Mouse (Mus musculus) embryo, embryonic 10.5 days (tissue): Measurements from ENCODE around the gene Tmprss11c.
"Not testable (repeated sequence)": the region's sequence is repeated elsewhere in the genome, so short reads cannot be mapped to it uniquely, and the experiment has no call there.

Experiments
- DNase-seq: peaks from one replicate; pipeline ENCODE4 v3.0.0-alpha.2; 2015; ENCODE audit warnings: low spot score

Gene Tmprss11c

GRCm38 (mm10) chr5:86289208-86289607 lies at the start of gene Tmprss11c:
Tmprss11c (minus strand) TSS chr5:86289308.
- no peak for DNase-seq

- DNase-seq: not testable (repeated sequence)
Observed at GRCm38 (mm10) chr5:86318018-86318956, 29.2 kb upstream of the Tmprss11c start.

- DNase-seq: no peak
Observed at GRCm38 (mm10) chr5:86306116-86306515, 17.0 kb upstream of the Tmprss11c start.

- DNase-seq: no peak
Observed at GRCm38 (mm10) chr5:86303877-86304276, 14.8 kb upstream of the Tmprss11c start.

GRCm38 (mm10) chr5:86246559-86246958 lies 42.5 kb downstream of the Tmprss11c start:
- no peak for DNase-seq

- DNase-seq: no peak
Observed at GRCm38 (mm10) chr5:86244880-86245279, 44.2 kb downstream of the Tmprss11c start.

- no peak for DNase-seq
Observed at GRCm38 (mm10) chr5:86244275-86244674, 44.8 kb downstream of the Tmprss11c start.

GRCm38 (mm10) chr5:86227156-86227853 lies 61.8 kb downstream of the Tmprss11c start:
- no peak for DNase-seq

- no peak for DNase-seq
Observed at GRCm38 (mm10) chr5:86197801-86198200, 91.3 kb downstream of the Tmprss11c start, which contains the start of gene Gnrhr. Gnrhr (minus strand) TSS chr5:86197901.

- peak; percentile 80 for DNase-seq
Observed at GRCm38 (mm10) chr5:86191356-86191755, 97.8 kb downstream of the Tmprss11c start.

- peak; percentile 75 for DNase-seq
Observed at GRCm38 (mm10) chr5:86190770-86191169, 98.3 kb downstream of the Tmprss11c start.

GRCm38 (mm10) chr5:86190290-86190689 lies 98.8 kb downstream of the Tmprss11c start:
- no peak for DNase-seq

- no peak for DNase-seq
Observed at GRCm38 (mm10) chr5:86187441-86187840, 101.7 kb downstream of the Tmprss11c start.
